Mouse (Mus musculus): ENCODE results near the gene Glis1.

DNA sequence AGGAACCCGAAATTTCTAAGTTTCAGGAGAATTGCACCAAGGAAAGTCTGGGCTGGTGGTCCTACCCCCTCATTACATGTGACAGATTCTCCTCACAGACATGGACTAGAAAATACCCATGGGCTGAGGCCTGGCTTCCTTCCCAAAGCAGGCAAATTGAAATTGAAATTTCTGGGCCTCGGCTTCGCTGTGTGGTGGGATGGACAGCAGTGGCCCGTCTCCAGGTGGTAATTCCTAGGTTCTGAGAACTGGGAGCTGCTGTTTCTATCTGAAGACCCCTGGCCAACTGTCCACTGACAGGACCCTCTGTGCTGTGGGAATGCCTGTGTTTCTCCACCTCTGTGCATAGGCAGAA, 49.8 kb downstream of the Glis1 start:
- no peak for TF ChIP-seq TAL1 (IDR thresholded peaks at IDR 0.05; ENCODE audit: low read length)
- TF ChIP-seq GATA1 (IDR thresholded peaks at IDR 0.05; ENCODE audit: low read length): no peak

All from erythroblast, embryonic 14.5 days (primary cell).